Mouse (Mus musculus) C2C12 (cell line): ENCODE results near the gene Pomt2.

ENCODE experiments used
- CEBPB ChIP-seq: IDR thresholded peaks from one replicate; pipeline ENCODE4 v1.6.1; 2011; ENCODE audit warnings: low read depth, mild to moderate bottlenecking, control low read depth, moderate library complexity
- CTCF ChIP-seq: IDR thresholded peaks from one replicate; pipeline ENCODE4 v1.5.1; 2011; ENCODE audit not compliant: control insufficient read depth, insufficient read depth, insufficient read length
- FOSL1 ChIP-seq: IDR thresholded peaks from one replicate; pipeline ENCODE4 v1.8.0; 2011; ENCODE audit warnings: mild to moderate bottlenecking, low read length; ENCODE audit not compliant: poor library complexity, insufficient read depth, severe bottlenecking
- MAX ChIP-seq: IDR thresholded peaks from one replicate; pipeline ENCODE4 v1.6.1; 2011; ENCODE audit warnings: mild to moderate bottlenecking, control low read depth

- TF ChIP-seq CTCF = no peak
- no peak for TF ChIP-seq FOSL1
- TF ChIP-seq CEBPB = no peak
- no peak for TF ChIP-seq MAX
These were observed 47.4 kb downstream of the Pomt2 start for GRCm38 (mm10) chr12:87100331-87100730.
